Mouse (Mus musculus) frontal cortex, adult (tissue): Measurements from ENCODE around the gene Vmn2r115.
"Not testable (repeated sequence)": the region's sequence is repeated elsewhere in the genome, so short reads cannot be mapped to it uniquely, and the experiment has no call there.

Experiments used
- ATAC-seq: cut with Nextera tagmentation; 2 replicates; pipeline ENCODE4 v1.9.2; 2017; ENCODE audit warnings: mild to moderate bottlenecking, moderate library complexity, mixed read lengths; ENCODE audit not compliant: low TSS enrichment

Vmn2r115 gene

GRCm38 (mm10) chr17:23343441-23343840 is at the start of gene Vmn2r115:
Gene Vmn2r115, plus strand, starts transcription at chr17:23343741.
- ATAC-seq, result not testable (repeated sequence)

- ATAC-seq, result not testable (repeated sequence)
These were observed 31.1 kb upstream of the Vmn2r115 start, which contains the start of gene Vmn2r114 for GRCm38 (mm10) chr17:23312437-23312836. Gene Vmn2r114, minus strand, starts transcription at chr17:23312537.

GRCm38 (mm10) chr17:23330657-23331056 is 12.9 kb upstream of the Vmn2r115 start:
- no peak for ATAC-seq

- ATAC-seq, result no peak
These were observed 8.1 kb downstream of the Vmn2r115 start for GRCm38 (mm10) chr17:23351644-23352043.

GRCm38 (mm10) chr17:23384304-23384703 is 40.8 kb downstream of the Vmn2r115 start, which contains the start of gene Vmn2r116:
Gene Vmn2r116, plus strand, starts transcription at chr17:23384604.
- ATAC-seq, result not testable (repeated sequence)
